Mouse (Mus musculus) myocyte (in vitro differentiated cells): ENCODE results near the gene Dpysl5. TPM values are rescaled to one million over a fixed set of nuclear protein-coding genes. Genes with fewer than 3 reads are reported as not detected.

Source experiments
- H3K27me3 ChIP-seq: one replicate; pipeline ENCODE4 v1.6.1; 2011; ENCODE audit not compliant: control insufficient read depth, insufficient read depth, insufficient read length
- H3K36me3 ChIP-seq: one replicate; pipeline ENCODE4 v1.6.1; 2011; ENCODE audit not compliant: control insufficient read depth, insufficient read depth
- H3K4me2 ChIP-seq: one replicate; pipeline ENCODE4 v1.6.1; 2011; ENCODE audit warnings: low read depth, control low read depth
- H3K4me3 ChIP-seq: one replicate; pipeline ENCODE4 v1.5.1; 2011; ENCODE audit warnings: mild to moderate bottlenecking, control low read depth, moderate library complexity
- H3K79me2 ChIP-seq: one replicate; pipeline ENCODE4 v1.6.1; 2011; ENCODE audit not compliant: control insufficient read depth, insufficient read depth
- H3ac ChIP-seq: one replicate; pipeline ENCODE4 v1.6.1; 2011; ENCODE audit not compliant: control insufficient read depth, insufficient read length
- CEBPB ChIP-seq: IDR thresholded peaks from 2 replicates; pipeline ENCODE4 v1.6.1; 2011; ENCODE audit warnings: mild to moderate bottlenecking, moderate library complexity; ENCODE audit not compliant: poor library complexity, insufficient read depth, severe bottlenecking
- E2F4 ChIP-seq: IDR thresholded peaks from one replicate; pipeline ENCODE4 v1.6.1; 2011; ENCODE audit warnings: mild to moderate bottlenecking, control low read depth, moderate library complexity; ENCODE audit not compliant: insufficient read depth
- MAX ChIP-seq: IDR thresholded peaks from one replicate; pipeline ENCODE4 v1.6.1; 2011; ENCODE audit warnings: low read depth, mild to moderate bottlenecking, control low read depth
- MYOD1 ChIP-seq, 3 experiments: IDR thresholded peaks; one replicate each; pipeline ENCODE4 v1.6.1; 2011; ENCODE audit warnings: control low read depth in 2 of 3, low read depth in 2 of 3, mild to moderate bottlenecking in 2 of 3, moderate library complexity in 1 of 3; ENCODE audit not compliant: insufficient read length in 2 of 3, control insufficient read depth in 1 of 3
- MYOG ChIP-seq, 3 experiments: IDR thresholded peaks; one replicate each; pipeline ENCODE4 v1.6.1; 2011; ENCODE audit warnings: control low read depth in 2 of 3, low read depth in 2 of 3, mild to moderate bottlenecking in 2 of 3; ENCODE audit not compliant: insufficient read length in 2 of 3, control insufficient read depth in 1 of 3, insufficient read depth in 1 of 3
- POLR2A ChIP-seq: IDR thresholded peaks from one replicate; pipeline ENCODE4 v1.6.1; 2011; ENCODE audit warnings: low read depth, mild to moderate bottlenecking, control low read depth, moderate library complexity; ENCODE audit not compliant: insufficient read length
- POLR2AphosphoS2 ChIP-seq: IDR thresholded peaks from one replicate; pipeline ENCODE4 v1.6.1; 2011; ENCODE audit warnings: low read depth, control low read depth; ENCODE audit not compliant: insufficient read length
- REST ChIP-seq: IDR thresholded peaks from one replicate; pipeline ENCODE4 v1.6.1; 2011; ENCODE audit warnings: mild to moderate bottlenecking, control low read depth, moderate library complexity; ENCODE audit not compliant: insufficient read depth, insufficient read length
- SRF ChIP-seq: IDR thresholded peaks from one replicate; pipeline ENCODE4 v1.6.1; 2011; ENCODE audit warnings: low read depth; ENCODE audit not compliant: control insufficient read depth, insufficient read length
- TCF12 ChIP-seq: IDR thresholded peaks from one replicate; pipeline ENCODE4 v1.6.1; 2011; ENCODE audit warnings: mild to moderate bottlenecking, control low read depth; ENCODE audit not compliant: poor library complexity, insufficient read depth, severe bottlenecking
- TCF3 ChIP-seq: IDR thresholded peaks from one replicate; pipeline ENCODE4 v1.6.1; 2011; ENCODE audit warnings: low read depth, control low read depth; ENCODE audit not compliant: insufficient read length
- USF1 ChIP-seq: IDR thresholded peaks from one replicate; pipeline ENCODE4 v1.6.1; 2011; ENCODE audit warnings: low read depth, mild to moderate bottlenecking, control low read depth, moderate library complexity
- polyA plus RNA-seq: library from polyadenylated mRNA; unstranded; fragments of >200 nt; fragmentation: generic; extraction: Trizol; gene quantifications from one replicate; pipeline ENCODE4 v1.2.1, GENCODE M21; 2012; ENCODE audit warnings: missing spikeins

Gene Dpysl5
- polyA plus RNA-seq, 1 experiment, result 0.01 TPM

- H3K27me3 ChIP-seq, result peaks cover 54% of the 10 kb centered on the region
- no peaks in the 10 kb centered on the region for H3K79me2 ChIP-seq
- H3K4me3 ChIP-seq, result no peak overlapping the region
- TF ChIP-seq TCF3, result no peak
- TF ChIP-seq E2F4, result no peak
- no peak for TF ChIP-seq MYOD1 (IDR thresholded peaks at IDR 0.05; ENCODE audit: control insufficient read depth in 1 of 3, insufficient read length in 2 of 3, low read depth in 2 of 3)
- no peak for TF ChIP-seq REST
- no peak for TF ChIP-seq MYOG (IDR thresholded peaks at IDR 0.05; ENCODE audit: control insufficient read depth in 1 of 3, insufficient read depth in 1 of 3, insufficient read length in 2 of 3, low read depth in 2 of 3)
- H3K36me3 ChIP-seq, result no peaks in the 10 kb centered on the region
- no peak overlapping the region for H3K4me2 ChIP-seq
- H3ac ChIP-seq, result no peak overlapping the region
Measured at GRCm38 (mm10) chr5:30762815-30763510, 51.6 kb downstream of the Dpysl5 start.

GRCm38 (mm10) chr5:30763511-30763830, 52.1 kb downstream of the Dpysl5 start:
- H3K79me2 ChIP-seq, result no peaks in the 10 kb centered on the region
- no peak overlapping the region for H3ac ChIP-seq
- H3K4me2 ChIP-seq, result no peak overlapping the region
- no peak for TF ChIP-seq USF1
- no peak for TF ChIP-seq SRF
- TF ChIP-seq POLR2AphosphoS2, result no peak
- TF ChIP-seq TCF12, result no peak
- no peak for TF ChIP-seq REST
- no peak for TF ChIP-seq MYOG (IDR thresholded peaks at IDR 0.05; ENCODE audit: control insufficient read depth in 1 of 3, insufficient read depth in 1 of 3, insufficient read length in 2 of 3, low read depth in 2 of 3)
- no peak for TF ChIP-seq TCF3
- no peak for TF ChIP-seq MYOD1 (IDR thresholded peaks at IDR 0.05; ENCODE audit: control insufficient read depth in 1 of 3, insufficient read length in 2 of 3, low read depth in 2 of 3)
- TF ChIP-seq E2F4, result no peak
- TF ChIP-seq POLR2A, result no peak
- TF ChIP-seq MAX, result no peak
- TF ChIP-seq CEBPB, result no peak
- no peak overlapping the region for H3K4me3 ChIP-seq
- peaks cover 59% of the 10 kb centered on the region for H3K27me3 ChIP-seq
- no peaks in the 10 kb centered on the region for H3K36me3 ChIP-seq

- H3ac ChIP-seq, result no peak overlapping the region
- no peak overlapping the region for H3K4me3 ChIP-seq
- H3K4me2 ChIP-seq, result no peak overlapping the region
- H3K79me2 ChIP-seq, result no peaks in the 10 kb centered on the region
- no peak for TF ChIP-seq MAX
- no peak for TF ChIP-seq TCF12
- TF ChIP-seq CEBPB, result no peak
- TF ChIP-seq SRF, result no peak
- no peak for TF ChIP-seq USF1
- no peak for TF ChIP-seq REST
- no peaks in the 10 kb centered on the region for H3K36me3 ChIP-seq
- peaks cover 81% of the 10 kb centered on the region for H3K27me3 ChIP-seq
Measured at GRCm38 (mm10) chr5:30765596-30766370, 54.4 kb downstream of the Dpysl5 start.

DNA sequence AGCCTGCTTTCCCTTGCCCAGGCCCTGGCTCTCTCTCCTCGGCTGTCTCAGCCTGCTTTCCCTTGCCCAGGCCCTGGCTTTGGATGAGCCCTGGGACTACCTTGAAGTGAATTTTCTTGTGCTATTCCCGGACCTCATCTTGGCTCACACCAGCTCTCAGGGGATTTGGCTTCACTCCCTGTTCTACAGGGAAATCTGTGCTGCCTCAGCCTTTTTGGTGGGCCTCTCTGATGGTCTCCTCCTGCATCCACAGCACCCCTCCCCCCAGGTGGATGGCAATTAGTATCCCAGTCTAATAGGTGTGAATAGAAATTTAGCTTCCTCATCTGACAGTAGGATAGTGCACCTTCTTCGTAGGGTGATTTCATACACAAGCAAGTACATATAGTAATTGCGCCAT, 56.7 kb downstream of the Dpysl5 start:
- TF ChIP-seq MYOG (IDR thresholded peaks at IDR 0.05; ENCODE audit: control insufficient read depth in 1 of 3, insufficient read depth in 1 of 3, insufficient read length in 2 of 3, low read depth in 2 of 3), result no peak
- no peak for TF ChIP-seq SRF
- TF ChIP-seq TCF12, result no peak
- no peak for TF ChIP-seq TCF3
- no peak for TF ChIP-seq MYOD1 (IDR thresholded peaks at IDR 0.05; ENCODE audit: control insufficient read depth in 1 of 3, insufficient read length in 2 of 3, low read depth in 2 of 3)
- TF ChIP-seq POLR2AphosphoS2, result no peak
- TF ChIP-seq E2F4, result no peak
- no peak for TF ChIP-seq USF1
- Histone ChIP-seq H3K79me2 (no peaks in the 10 kb centered on the region), H3K4me3 (no peak overlapping the region), H3K4me2 (no peak overlapping the region), H3K27me3 (peaks cover 83% of the 10 kb centered on the region), H3ac (no peak overlapping the region), H3K36me3 (no peaks in the 10 kb centered on the region)

GRCm38 (mm10) chr5:30768598-30768997, 57.2 kb downstream of the Dpysl5 start:
- no peak overlapping the region for H3ac ChIP-seq
- peaks cover 80% of the 10 kb centered on the region for H3K27me3 ChIP-seq
- no peak overlapping the region for H3K4me3 ChIP-seq
- TF ChIP-seq CEBPB (no peak), USF1 (no peak), POLR2AphosphoS2 (no peak), REST (no peak), TCF3 (no peak), MAX (no peak), POLR2A (no peak), MYOD1 (IDR thresholded peaks at IDR 0.05; ENCODE audit: control insufficient read depth in 1 of 3, insufficient read length in 2 of 3, low read depth in 2 of 3) (no peak), TCF12 (no peak), SRF (no peak), E2F4 (no peak), MYOG (IDR thresholded peaks at IDR 0.05; ENCODE audit: control insufficient read depth in 1 of 3, insufficient read depth in 1 of 3, insufficient read length in 2 of 3, low read depth in 2 of 3) (no peak)
- no peaks in the 10 kb centered on the region for H3K79me2 ChIP-seq
- H3K36me3 ChIP-seq, result no peaks in the 10 kb centered on the region
- H3K4me2 ChIP-seq, result no peak overlapping the region
